Mouse (Mus musculus) heart, adult 2 months (tissue): ENCODE data around the gene Rpl37.

Source experiments
- CTCF ChIP-seq: fragments of 200-600 bp; IDR thresholded peaks from 2 replicates; pipeline ENCODE4 v1.8.1; 2022; ENCODE audit warnings: antibody characterized with exemption, mild to moderate bottlenecking, moderate library complexity
- EP300 ChIP-seq: fragments of 200-500 bp; IDR thresholded peaks from 2 replicates; pipeline ENCODE4 v1.6.1; 2011; ENCODE audit warnings: low read depth, low read length, control low read depth; ENCODE audit not compliant: insufficient read depth
- POLR2A ChIP-seq: fragments of 200-500 bp; IDR thresholded peaks from 2 replicates; pipeline ENCODE4 v1.6.1; 2011; ENCODE audit warnings: mild to moderate bottlenecking, low read depth, low read length, control low read depth; ENCODE audit not compliant: insufficient read depth

DNA sequence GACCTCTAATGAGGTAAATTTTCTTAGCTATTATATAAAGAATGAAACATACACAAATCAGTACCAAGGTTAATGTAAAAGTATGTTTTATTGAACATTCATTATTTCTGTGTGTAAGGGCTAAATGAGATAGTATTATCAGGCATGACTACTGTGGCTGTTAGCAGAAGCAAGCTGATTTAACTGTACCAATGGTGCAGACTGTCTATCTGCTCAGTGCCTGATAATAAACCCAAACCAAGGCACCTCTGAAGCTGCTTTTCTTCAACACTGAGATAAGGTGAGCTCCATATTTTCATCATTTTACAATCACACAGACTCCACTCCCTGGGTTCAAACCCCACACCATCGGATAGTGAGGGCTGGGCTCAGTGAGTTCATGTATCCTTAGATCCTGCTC is 19.1 kb upstream of the Rpl37 start:
- TF ChIP-seq EP300: no peak
- TF ChIP-seq CTCF: no peak
- TF ChIP-seq POLR2A: no peak
